Mouse (Mus musculus) T-helper 2 cell (primary cell): Measurements from ENCODE around the gene Efna5.

Source experiments
- in situ Hi-C: fragments of 300-600 bp; cut with MboI, MseI; formaldehyde crosslinking; loops from one replicate; pipeline ENCODE4 v1.15.1; 2025; ENCODE audit warnings: high pct_unique_total_duplicates

Gene Efna5

GRCm38 (mm10) chr17:62661801-62662200 is 219.3 kb downstream of the Efna5 start:
- in situ Hi-C loops = no loop called here

- in situ Hi-C loops = no loop called here
These were observed 221.5 kb downstream of the Efna5 start for GRCm38 (mm10) chr17:62659501-62660175.

- in situ Hi-C loops = no loop called here
These were observed 223.1 kb downstream of the Efna5 start for GRCm38 (mm10) chr17:62657832-62658630.

GRCm38 (mm10) chr17:62657051-62657450 is 224.1 kb downstream of the Efna5 start:
- in situ Hi-C loops = no loop called here

DNA sequence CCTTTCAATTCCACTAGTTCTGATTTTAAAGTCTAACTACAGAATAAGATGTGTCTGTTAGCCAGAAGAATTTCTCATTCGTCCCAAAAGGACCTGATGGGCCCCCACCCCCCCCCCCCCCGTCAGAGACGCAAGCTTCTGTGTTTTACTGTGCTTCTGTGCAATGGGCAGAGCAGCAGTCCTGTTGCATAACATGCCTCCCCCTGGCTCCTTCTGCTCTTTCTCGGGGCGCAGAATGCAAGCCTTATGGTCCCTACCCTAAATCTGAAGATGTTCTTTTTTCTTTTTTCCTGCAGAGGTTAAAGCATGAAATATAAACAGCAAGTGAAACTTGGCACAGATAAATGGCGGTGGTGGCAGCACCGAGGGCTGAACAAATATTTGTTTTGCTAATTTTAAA is 224.5 kb downstream of the Efna5 start:
- in situ Hi-C loops = no loop called here

DNA sequence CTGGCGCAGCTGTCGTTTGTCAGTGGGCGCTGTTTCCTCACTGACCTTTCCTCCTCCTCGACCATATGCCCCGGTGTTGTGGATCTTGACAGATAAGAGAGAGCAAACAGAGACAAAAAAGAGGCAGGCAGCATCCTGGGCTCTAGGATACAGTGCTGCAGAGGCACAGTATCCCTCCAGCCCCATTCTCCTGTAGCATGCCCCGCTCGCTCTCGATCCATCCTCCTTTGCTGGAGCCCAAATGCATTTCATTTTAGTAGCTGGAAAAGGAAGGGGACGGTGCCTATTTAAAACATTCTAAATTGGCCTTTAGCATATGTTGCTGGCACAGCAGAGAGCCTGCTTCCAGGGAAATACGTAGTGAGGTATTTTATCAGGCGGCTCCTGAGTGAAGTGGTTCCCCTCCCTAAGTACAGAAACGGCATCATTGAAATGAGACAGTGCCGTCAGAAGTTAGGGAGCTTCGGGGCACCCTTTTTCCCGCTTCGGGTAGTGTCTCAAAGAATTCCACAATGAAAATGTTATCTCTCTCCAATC is 225.2 kb downstream of the Efna5 start:
- in situ Hi-C loops = no loop called here

- in situ Hi-C loops = no loop called here
These were observed 228.7 kb downstream of the Efna5 start for GRCm38 (mm10) chr17:62652451-62652850.

DNA sequence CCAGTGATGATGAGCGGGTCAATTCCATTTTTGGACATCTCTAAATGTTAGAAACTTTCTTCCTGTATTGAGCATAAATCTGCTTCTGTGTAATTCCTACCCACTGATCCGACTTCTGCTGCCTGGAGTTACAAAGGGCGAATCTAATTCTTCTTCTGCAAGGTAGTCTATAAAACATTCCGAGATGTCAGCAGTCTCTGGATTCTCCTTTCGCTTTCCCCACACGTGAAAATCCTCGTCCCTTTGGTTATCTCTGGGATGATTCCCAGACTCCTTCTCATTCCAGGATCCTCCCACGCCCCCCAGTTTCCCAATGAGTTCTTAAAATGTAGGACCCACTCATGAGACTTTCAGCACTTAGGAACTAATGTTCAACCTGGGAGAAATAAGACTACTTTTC is 229.4 kb downstream of the Efna5 start:
- in situ Hi-C loops = no loop called here

GRCm38 (mm10) chr17:62649293-62649950 is 231.7 kb downstream of the Efna5 start:
- in situ Hi-C loops = no loop called here

DNA sequence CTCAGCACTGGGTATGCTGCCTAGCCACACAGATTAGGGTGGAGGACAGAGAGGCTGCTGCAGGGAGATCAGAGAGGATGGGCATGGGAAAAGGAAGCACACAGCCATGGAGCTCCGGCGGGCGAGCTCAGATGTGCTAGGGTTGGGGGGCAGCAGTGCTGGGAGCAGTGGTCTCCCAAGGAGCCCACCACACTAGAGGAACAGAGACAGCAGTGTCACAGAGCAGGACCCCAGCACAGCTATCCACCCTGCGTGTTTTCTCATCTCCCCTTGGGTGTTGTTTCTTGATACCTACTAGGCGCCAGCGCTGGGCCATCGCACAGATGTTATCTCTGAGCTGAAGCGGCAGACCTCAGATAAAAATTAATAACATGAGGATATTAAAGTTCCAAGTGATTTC is 234.3 kb downstream of the Efna5 start:
- in situ Hi-C loops = no loop called here

- in situ Hi-C loops = no loop called here
These were observed 238.5 kb downstream of the Efna5 start for GRCm38 (mm10) chr17:62642447-62643145.

DNA sequence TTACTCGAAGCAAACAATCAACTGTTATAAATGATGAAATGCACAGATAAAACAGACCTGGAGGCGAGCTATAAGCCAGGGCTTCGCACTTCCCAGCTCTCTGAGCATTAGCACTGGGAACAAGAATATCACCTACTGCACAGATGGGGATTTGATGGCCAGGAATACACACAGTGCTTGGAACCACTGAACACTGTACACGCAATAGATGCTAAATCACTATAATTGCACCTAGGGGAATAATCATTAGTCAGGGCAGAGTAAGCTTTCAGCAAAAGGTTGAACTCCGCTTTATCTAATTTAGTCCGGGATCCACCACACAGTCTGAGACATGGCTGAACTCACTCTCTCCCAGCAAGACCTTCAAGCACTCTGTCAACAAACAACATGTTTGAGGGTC is 240.5 kb downstream of the Efna5 start:
- in situ Hi-C loops = no loop called here

DNA sequence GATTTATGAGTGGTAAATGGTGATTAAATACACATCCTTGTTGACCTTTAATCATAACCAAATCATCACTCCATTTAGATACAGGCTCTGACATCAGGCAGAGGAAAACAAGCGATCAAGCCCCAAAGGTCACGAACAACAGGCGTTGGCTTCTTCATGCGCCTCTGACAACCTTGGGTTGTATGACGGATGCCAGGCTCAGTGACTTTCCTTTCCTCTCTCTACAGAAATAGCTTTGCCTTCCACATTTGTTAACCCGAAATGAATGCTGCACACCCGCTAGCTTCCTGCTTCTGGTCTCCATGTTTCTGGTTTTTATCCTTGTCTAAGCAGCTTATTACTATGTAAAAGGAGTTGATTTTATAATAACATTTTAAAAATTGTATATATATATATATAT is 244.2 kb downstream of the Efna5 start:
- in situ Hi-C loops = no loop called here

DNA sequence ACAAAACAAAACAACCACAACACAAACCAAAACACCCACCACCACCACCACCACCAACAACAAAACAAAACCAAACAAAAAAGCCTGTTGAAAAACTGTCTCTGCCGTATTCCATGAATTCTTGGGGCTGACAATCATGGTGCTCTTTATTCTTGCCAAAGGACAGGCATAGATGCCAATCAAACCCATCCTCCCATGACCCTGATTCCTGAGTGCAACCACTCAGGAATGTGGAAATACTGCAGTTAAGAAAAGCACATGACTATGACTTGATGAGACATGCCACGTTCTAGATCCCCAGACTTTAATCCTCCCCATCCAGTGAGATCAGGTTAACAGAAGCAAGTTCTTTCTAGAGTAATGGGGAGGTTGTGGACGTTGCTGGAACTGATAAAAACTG is 246.2 kb downstream of the Efna5 start:
- in situ Hi-C loops = no loop called here

DNA sequence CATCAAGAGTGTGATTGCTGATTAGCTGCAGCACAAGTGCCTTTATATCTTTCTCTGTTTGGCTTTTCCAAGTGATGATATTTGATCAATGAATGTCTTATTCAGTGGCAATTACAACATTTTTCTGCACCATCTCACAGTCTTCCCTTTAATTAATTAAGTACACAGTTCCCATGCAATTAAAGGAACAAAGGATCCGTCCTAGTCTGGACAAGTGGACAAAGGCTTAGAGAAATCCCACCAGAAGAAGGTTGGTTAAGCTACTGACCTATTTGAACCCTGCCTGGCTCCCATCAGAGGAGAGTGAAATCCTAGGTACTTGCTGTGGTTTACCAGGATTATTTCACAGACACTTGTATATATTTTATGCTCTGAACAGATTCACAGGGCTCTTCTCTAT is 252.6 kb downstream of the Efna5 start:
- in situ Hi-C loops = no loop called here

- in situ Hi-C loops = no loop called here
These were observed 253.6 kb downstream of the Efna5 start for GRCm38 (mm10) chr17:62627508-62627907.

- in situ Hi-C loops = no loop called here
These were observed 255.5 kb downstream of the Efna5 start for GRCm38 (mm10) chr17:62625646-62626020.

DNA sequence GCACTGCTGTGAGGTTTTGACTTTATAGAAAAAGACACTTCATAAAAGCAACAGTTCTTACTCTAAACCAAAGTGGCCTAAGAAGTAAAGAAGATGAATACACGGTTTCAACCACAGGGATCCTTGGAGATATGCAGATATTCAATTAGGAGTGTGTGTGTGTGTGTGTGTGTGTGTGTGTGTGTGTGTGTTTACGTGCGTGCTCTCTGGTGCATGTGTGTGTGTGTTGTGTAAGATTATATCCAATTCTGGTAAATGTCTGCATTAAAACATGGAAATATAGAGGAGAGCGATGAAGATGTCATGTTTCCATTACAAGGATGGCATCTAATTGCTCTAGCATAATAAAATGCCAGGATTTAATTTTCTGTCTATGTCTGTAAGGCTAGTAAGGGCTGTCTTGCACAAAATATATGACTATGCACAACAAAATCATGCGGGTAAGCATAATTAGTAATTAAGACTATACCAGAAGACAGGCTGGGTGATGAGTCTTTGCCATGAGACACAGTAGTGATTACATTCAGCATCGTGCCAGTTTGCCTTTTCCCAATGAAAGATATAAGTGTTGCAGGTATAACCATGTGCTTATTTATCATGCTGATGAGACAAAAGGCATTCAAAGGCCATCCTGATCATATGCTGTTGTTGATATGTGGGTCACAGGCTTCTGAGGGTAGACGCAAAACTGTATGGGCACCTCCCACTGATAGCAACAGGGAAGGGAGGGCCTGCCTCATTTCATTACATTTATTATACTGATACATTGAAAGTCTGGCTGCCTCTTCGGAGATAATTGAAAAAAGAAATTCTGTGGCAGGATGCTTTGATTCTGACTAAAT is 256.1 kb downstream of the Efna5 start:
- in situ Hi-C loops = no loop called here

- in situ Hi-C loops = no loop called here
These were observed 257.9 kb downstream of the Efna5 start for GRCm38 (mm10) chr17:62623224-62623623.

- in situ Hi-C loops = no loop called here
These were observed 258.6 kb downstream of the Efna5 start for GRCm38 (mm10) chr17:62622481-62622880.

DNA sequence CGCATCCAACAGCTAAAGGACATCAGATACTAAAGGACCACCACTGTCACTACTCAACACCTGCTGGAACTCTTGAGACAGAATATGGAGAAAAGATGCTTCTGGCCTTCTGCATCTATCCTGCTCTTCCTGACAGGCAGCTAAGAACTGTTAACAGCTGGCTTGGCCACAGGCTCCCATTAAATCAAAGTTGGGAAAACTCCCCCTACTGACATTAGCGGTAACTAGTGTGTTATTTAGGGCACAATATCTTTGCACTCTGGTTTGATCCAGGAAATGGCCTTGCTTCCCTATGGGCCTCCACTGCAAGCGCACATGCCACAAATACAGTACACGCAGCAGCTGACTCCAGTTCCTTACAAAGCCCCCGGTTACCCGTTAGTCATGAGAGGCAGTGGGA is 266.0 kb downstream of the Efna5 start:
- in situ Hi-C loops = no loop called here
